Mouse (Mus musculus) heart, embryonic 16.5 days (tissue): Measurements from ENCODE around the gene Ptpro. TPM values are rescaled to one million over a fixed set of nuclear protein-coding genes. Genes with fewer than 3 reads are reported as not detected.
A peak's percentile ranks its signal among the peaks of the same experiment; 100 is the strongest.

Experiments
- ATAC-seq: fragments of 200-750 bp; cut with Nextera tagmentation; replicated peaks from 2 replicates; pipeline ENCODE4 v1.8.0; 2017; ENCODE audit warnings: moderate number of reproducible peaks; ENCODE audit not compliant: insufficient read depth, low FRiP score; ENCODE audit errors: extremely low read depth
- H3K27ac ChIP-seq: fragments of 300-500 bp; sonication (generic); 2 replicates; pipeline ENCODE4 v1.5.1; 2014; ENCODE audit warnings: mild to moderate bottlenecking, low read length, control low read depth, moderate library complexity
- H3K27me3 ChIP-seq: fragments of 300-500 bp; sonication (generic); 2 replicates; pipeline ENCODE4 v1.6.1; 2014; ENCODE audit warnings: low read length, mixed read lengths; ENCODE audit not compliant: control insufficient read depth, insufficient read depth
- H3K36me3 ChIP-seq: fragments of 300-500 bp; sonication (generic); 2 replicates; pipeline ENCODE4 v1.6.1; 2014; ENCODE audit not compliant: control insufficient read depth, insufficient read depth
- H3K4me1 ChIP-seq: fragments of 300-500 bp; sonication (generic); 2 replicates; pipeline ENCODE4 v1.6.1; 2014; ENCODE audit warnings: low read length, mixed read lengths; ENCODE audit not compliant: control insufficient read depth, insufficient read depth
- H3K4me2 ChIP-seq: fragments of 300-500 bp; sonication (generic); 2 replicates; pipeline ENCODE4 v1.6.1; 2014; ENCODE audit warnings: low read depth, mild to moderate bottlenecking, control low read depth, low read length
- H3K4me3 ChIP-seq: fragments of 300-500 bp; sonication (generic); 2 replicates; pipeline ENCODE4 v1.5.1; 2014; ENCODE audit warnings: mild to moderate bottlenecking, control low read depth, low read length
- H3K9ac ChIP-seq: fragments of 300-500 bp; sonication (generic); 2 replicates; pipeline ENCODE4 v1.6.1; 2014; ENCODE audit warnings: low read length, control low read depth
- H3K9me3 ChIP-seq: fragments of 300-500 bp; sonication (generic); replicated peaks from 2 replicates; pipeline ENCODE4 v1.6.1; 2016; ENCODE audit warnings: low read length; ENCODE audit not compliant: control insufficient read depth
- WGBS: fragments of 180-500 bp; shearing (Covaris S2); extraction: QIAGEN DNeasy Blood & Tissue Kit; methylation state at CpG from one replicate; pipeline ENCODE4 v1.1.7; 2014; 5-methylcytosine and 5-hydroxymethylcytosine counted together
- polyA plus RNA-seq: library from polyadenylated mRNA; unstranded; fragments of >200 nt; fragmentation: Nextera tagmentation; extraction: Ambion mirVana; gene quantifications from 2 replicates; pipeline ENCODE4 v1.2.1, GENCODE M21; 2015

Ptpro gene
- polyA plus RNA-seq, 1 experiment from 2014 or later, result 2.9 TPM

DNA sequence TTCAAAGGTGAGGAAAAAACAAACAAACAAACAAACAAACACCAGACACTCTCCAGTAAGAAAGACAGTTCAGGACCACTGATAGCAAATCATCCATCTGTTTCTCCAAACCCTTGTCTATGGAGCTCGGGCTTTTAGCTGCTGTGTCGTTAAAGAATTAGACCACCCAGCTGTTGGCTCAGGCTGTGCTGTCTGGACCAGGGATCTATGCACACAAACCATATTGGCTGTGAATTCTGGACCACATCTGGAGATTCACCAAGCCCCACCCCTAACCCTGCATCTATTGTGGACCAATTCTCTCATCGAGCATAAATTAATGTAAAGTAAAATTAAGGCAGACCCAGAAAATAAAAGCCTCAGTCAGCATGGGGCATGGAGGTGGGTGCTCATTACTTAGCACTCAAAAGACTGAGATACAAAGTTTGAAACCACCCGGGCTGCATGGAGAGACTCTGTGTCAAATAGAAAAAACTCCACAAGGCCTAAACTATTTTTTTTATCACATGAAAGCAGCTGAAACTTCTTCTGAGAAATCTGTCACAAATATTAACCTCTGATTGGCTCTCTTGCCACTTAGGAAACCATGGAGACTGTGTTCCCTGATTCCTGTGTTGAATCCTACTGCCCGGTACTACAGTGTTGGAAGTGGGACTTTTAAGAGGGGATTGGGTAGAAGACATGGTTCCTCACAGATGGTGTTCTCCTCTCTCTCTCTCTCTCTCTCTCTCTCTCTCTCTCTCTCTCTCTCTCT is 91.7 kb downstream of the Ptpro start:
- ATAC-seq, result no peak
- Histone ChIP-seq H3K27me3 (no peaks in the 10 kb centered on the region), H3K9me3 (no peaks in the 10 kb centered on the region), H3K36me3 (no peaks in the 10 kb centered on the region), H3K4me2 (no peak overlapping the region), H3K4me1 (no peaks in the 10 kb centered on the region), H3K4me3 (no peak overlapping the region), H3K9ac (no peak overlapping the region), H3K27ac (no peak overlapping the region)
- WGBS, result 61% methylated on average over 5 of the region's 5 CpGs

DNA sequence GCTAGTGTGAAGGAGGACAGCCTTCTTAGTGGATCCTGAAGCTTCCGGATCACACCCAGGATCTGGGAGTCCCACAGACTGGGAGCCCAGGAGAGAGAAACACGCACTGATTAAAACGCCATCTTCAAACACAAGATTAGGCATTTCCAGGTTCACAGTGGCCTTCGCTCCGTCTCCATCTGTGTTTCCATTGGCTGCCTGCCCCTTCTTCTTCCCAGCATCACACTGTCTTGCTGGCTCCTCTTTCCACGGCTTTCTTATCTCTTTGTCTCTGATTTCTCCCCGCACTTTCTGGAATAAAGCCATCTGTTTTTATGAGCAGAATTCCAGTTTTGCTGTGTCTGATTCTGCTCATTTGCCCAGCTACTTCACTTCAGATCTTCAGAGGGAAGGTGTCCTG is 108.0 kb downstream of the Ptpro start:
- H3K9me3 ChIP-seq, result no peaks in the 10 kb centered on the region
- H3K27me3 ChIP-seq, result no peaks in the 10 kb centered on the region
- ATAC-seq, result no peak
- H3K4me1 ChIP-seq, result peaks cover 4% of the 10 kb centered on the region
- no peak overlapping the region for H3K9ac ChIP-seq
- no peaks in the 10 kb centered on the region for H3K36me3 ChIP-seq
- H3K4me2 ChIP-seq, result no peak overlapping the region
- no peak overlapping the region for H3K27ac ChIP-seq
- H3K4me3 ChIP-seq, result no peak overlapping the region
- WGBS, result 53% methylated on average over 7 of the region's 7 CpGs

DNA sequence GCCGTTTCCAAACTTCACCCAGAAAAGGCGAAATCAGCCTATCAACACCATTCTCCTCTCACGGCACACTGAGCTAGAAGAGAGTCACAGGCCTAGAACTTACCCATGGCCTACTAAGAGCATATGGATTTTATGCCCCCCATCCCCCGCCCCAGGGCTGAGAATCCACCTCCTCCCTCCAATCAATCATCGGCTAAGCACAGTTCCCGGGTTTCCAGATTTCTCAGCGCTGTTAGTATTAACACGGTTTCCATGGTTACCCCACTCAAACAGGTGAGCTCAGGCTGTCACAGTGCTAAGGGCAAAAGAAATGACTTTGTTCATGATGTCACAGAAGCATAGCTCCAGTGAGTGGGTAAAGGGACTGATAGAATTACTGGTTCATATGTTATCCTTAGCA is 110.1 kb downstream of the Ptpro start:
- no peaks in the 10 kb centered on the region for H3K36me3 ChIP-seq
- ATAC-seq, result no peak

DNA sequence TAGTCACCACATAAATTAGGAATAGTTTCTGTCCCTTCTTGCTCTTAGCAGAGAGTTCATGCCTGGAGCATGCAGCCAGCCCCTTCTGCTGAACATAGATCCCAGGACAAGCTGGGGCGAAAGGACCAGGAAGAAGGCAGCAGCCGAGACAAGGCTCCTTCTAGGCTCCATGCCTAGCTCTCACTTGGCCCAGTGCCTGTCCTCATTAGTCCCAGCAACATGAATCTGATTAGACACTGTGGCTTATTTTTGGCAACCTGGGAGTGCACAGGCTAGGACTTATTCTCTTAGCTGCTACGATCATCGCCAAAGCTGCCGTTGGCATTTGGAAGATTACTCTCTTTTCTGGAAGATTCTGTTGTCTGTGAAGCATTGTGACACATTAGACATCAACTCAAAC is 112.6 kb downstream of the Ptpro start:
- H3K36me3 ChIP-seq, result no peaks in the 10 kb centered on the region
- no peaks in the 10 kb centered on the region for H3K27me3 ChIP-seq
- ATAC-seq, result peak; percentile 77
- H3K27ac ChIP-seq, result peak overlapping the region; percentile 3; the same call in 1 of the 2 replicates
- peak overlapping the region; percentile 7; the same call in 1 of the 2 replicates for H3K4me2 ChIP-seq
- H3K9me3 ChIP-seq, result no peaks in the 10 kb centered on the region
- WGBS, result 33% methylated on average over 5 of the region's 5 CpGs
- H3K4me3 ChIP-seq, result no peak overlapping the region
- peaks cover 4% of the 10 kb centered on the region for H3K4me1 ChIP-seq
- H3K9ac ChIP-seq, result no peak overlapping the region

More for the DNA sequence above, 110.1 kb downstream of the Ptpro start:
- Histone ChIP-seq H3K9ac (no peak overlapping the region), H3K4me3 (no peak overlapping the region), H3K9me3 (no peaks in the 10 kb centered on the region), H3K4me1 (peaks cover 4% of the 10 kb centered on the region), H3K4me2 (no peak overlapping the region), H3K27me3 (no peaks in the 10 kb centered on the region), H3K27ac (no peak overlapping the region)
- WGBS, result 61% methylated on average over 8 of the region's 8 CpGs

DNA sequence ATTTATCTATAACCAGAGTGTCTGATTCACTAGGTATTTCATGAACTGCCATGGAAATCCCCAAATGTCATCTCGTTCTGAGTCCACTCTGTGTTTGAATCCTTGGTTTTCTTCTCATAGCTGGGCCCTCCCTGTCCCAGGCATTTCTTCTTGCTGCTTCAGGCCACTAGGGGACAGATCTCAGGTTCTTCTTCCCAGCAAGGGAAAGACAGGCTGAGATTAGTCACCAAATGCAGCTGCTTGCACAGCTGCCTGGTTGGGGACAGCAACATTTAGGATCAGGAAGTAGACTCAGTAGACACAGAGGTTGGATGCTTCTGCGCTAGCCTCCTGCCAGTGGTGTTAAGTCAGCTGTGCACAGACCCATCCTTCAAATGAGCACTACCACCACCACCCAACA is 113.5 kb downstream of the Ptpro start:
- no peaks in the 10 kb centered on the region for H3K36me3 ChIP-seq
- no peak overlapping the region for H3K4me2 ChIP-seq
- H3K9ac ChIP-seq, result no peak overlapping the region
- no peak overlapping the region for H3K27ac ChIP-seq
- H3K27me3 ChIP-seq, result no peaks in the 10 kb centered on the region
- no peak for ATAC-seq
- no peaks in the 10 kb centered on the region for H3K9me3 ChIP-seq
- 78% methylated on average over 2 of the region's 2 CpGs for WGBS
- peaks cover 8% of the 10 kb centered on the region for H3K4me1 ChIP-seq
- no peak overlapping the region for H3K4me3 ChIP-seq

DNA sequence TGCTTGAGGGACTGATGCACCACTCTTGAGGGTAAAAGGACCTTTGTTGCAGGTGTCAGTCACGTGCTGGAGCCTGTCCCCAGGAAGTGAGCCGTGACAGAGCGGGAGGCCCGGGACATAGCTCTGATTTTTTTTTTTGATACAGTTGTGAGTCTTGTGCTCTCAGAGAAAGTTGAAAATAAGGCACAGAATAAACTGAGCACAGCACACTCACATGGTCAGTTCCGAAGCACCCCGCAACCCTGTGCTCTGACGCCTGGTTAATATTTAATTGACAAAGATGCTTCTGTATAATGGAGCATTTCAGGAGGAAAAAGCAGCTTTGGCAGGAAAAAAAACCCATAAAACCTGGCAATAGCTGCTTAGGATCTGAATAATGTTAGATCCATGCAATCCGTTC is 118.6 kb downstream of the Ptpro start:
- Histone ChIP-seq H3K27ac (no peak overlapping the region), H3K4me2 (no peak overlapping the region), H3K4me1 (peaks cover 4% of the 10 kb centered on the region; the same call in 1 of the 2 replicates), H3K9ac (no peak overlapping the region), H3K36me3 (no peaks in the 10 kb centered on the region), H3K9me3 (no peaks in the 10 kb centered on the region), H3K27me3 (no peaks in the 10 kb centered on the region), H3K4me3 (no peak overlapping the region)
- no peak for ATAC-seq
- 56% methylated on average over 8 of the region's 8 CpGs for WGBS

DNA sequence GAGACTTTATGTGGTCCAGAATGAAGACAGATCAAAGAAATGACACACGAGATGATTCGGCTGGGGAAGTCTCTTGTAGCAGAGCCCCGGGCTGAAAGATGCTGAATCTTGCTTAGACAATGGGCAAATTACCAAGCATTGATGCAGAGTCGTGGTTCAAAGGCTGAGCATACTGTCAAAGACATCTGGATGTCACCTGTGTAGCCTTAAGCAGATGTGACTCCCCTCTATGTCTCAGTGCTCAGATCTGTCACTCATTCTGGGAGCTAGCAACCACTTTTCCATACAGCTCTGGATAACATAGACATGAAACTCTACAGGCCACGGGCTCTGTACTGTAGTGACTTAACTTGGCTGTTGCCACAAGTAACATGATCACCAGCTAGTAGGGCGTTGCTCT is 119.3 kb downstream of the Ptpro start:
- no peaks in the 10 kb centered on the region for H3K27me3 ChIP-seq
- H3K9ac ChIP-seq, result no peak overlapping the region
- H3K36me3 ChIP-seq, result no peaks in the 10 kb centered on the region
- peaks cover 4% of the 10 kb centered on the region; the same call in 1 of the 2 replicates for H3K4me1 ChIP-seq
- 66% methylated on average over 6 of the region's 6 CpGs for WGBS
- H3K4me2 ChIP-seq, result no peak overlapping the region
- no peak overlapping the region for H3K4me3 ChIP-seq
- H3K9me3 ChIP-seq, result no peaks in the 10 kb centered on the region
- H3K27ac ChIP-seq, result no peak overlapping the region
- no peak for ATAC-seq

DNA sequence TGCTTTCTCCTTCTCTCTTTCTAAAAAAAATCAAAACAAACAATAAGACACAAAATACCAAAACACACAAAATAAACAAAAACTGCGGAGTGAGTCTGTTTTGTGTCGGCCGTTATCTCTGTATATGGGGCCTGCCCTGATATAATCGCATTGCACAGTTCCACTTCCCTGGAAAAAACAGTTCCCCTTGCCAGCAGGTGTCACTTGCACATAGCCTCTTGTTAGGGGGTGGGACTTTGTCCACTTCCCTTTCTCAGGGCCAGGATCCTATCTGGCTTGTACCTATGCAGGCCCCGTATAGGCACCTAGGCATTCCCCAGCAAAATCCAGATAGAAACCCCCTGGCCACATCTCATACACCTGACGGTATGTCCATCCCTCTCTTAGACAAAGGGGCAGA is 121.8 kb downstream of the Ptpro start:
- Histone ChIP-seq H3K4me1 (peaks cover 4% of the 10 kb centered on the region; the same call in 1 of the 2 replicates), H3K9me3 (no peaks in the 10 kb centered on the region), H3K27ac (no peak overlapping the region), H3K27me3 (no peaks in the 10 kb centered on the region), H3K9ac (no peak overlapping the region), H3K36me3 (no peaks in the 10 kb centered on the region), H3K4me3 (no peak overlapping the region), H3K4me2 (no peak overlapping the region)
- ATAC-seq, result no peak
- 54% methylated on average over 6 of the region's 6 CpGs for WGBS

DNA sequence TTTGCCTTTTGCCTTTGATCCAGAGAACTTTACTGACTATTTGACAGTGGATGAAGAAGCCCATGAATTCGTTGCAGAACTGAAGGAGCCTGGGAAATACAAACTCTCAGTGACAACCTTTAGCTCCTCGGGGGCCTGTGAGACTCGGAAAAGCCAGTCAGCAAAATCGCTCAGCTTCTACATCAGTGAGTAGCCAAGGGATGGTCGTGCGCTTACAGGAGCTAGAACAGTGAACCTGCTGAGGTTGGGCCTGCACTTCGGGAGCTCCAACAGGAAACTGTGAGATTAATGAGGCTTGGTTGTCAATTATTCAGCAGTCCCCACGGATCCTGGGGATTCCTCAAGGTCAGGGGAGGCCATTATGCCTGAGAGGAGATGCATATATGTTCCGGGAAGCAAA is 130.4 kb downstream of the Ptpro start:
- H3K4me1 ChIP-seq, result no peaks in the 10 kb centered on the region
- H3K27me3 ChIP-seq, result no peaks in the 10 kb centered on the region
- no peak overlapping the region for H3K4me2 ChIP-seq
- 0 out of 2 replicates have a peak, but pooled peaks cover 2% of the 10 kb centered on the region for H3K9me3 ChIP-seq
- no peak overlapping the region for H3K27ac ChIP-seq
- H3K9ac ChIP-seq, result no peak overlapping the region
- 53% methylated on average over 9 of the region's 9 CpGs for WGBS
- H3K4me3 ChIP-seq, result no peak overlapping the region
- no peak for ATAC-seq
- no peaks in the 10 kb centered on the region for H3K36me3 ChIP-seq
